Mouse (Mus musculus) lung, adult 2 months (tissue): Measurements from ENCODE around the gene Jade2.

ENCODE experiments used
- CTCF ChIP-seq: fragments of 200-500 bp; IDR thresholded peaks from 2 replicates; pipeline ENCODE4 v1.5.1; 2011; ENCODE audit warnings: mild to moderate bottlenecking, low read length, control low read depth; ENCODE audit not compliant: insufficient read depth
- POLR2A ChIP-seq: fragments of 200-500 bp; IDR thresholded peaks from 2 replicates; pipeline ENCODE4 v1.6.1; 2011; ENCODE audit warnings: low read depth, mild to moderate bottlenecking, control low read depth, low read length, borderline replicate concordance; ENCODE audit errors: extremely low read depth

GRCm38 (mm10) chr11:51857818-51858527 is 520 bp upstream of the Jade2 start:
- TF ChIP-seq POLR2A = peak; percentile 69; the same call in 1 of the 2 replicates
- no peak for TF ChIP-seq CTCF
